Mouse (Mus musculus): ENCODE measurements around the gene Hivep2.

Gene Hivep2

DNA sequence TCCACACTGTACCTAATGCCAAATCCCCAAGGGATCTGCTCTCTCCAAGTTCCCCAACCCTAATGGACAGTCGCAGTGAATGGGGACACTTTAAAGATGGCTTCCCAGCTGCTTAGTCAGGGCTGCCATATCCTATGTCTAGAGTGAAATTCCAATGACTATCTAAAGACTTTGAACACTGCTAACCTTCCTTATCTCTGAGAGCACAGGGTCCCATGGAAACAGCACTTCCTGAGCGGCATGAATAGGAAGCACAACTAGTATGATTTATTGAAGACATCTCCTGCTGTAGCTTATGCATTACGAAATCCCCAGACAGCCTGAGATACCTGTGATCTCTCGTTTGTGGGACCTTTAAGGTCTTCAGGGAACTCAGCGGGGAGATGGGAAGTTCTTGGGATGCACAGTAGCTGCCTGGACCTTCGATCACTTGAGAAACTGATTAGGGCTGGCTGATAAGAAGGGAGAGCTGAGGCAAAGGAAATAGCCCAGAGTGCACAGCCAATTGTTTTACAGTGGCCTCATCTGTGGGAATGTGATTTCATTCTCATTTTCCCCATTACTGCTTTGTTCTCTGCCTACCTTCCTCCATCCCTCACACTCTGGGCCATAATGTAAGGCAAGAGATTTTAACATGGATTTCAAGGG lies 202.4 kb downstream of the Hivep2 start:
- no peak for DNase-seq (ENCODE audit: low spot score)

DNA sequence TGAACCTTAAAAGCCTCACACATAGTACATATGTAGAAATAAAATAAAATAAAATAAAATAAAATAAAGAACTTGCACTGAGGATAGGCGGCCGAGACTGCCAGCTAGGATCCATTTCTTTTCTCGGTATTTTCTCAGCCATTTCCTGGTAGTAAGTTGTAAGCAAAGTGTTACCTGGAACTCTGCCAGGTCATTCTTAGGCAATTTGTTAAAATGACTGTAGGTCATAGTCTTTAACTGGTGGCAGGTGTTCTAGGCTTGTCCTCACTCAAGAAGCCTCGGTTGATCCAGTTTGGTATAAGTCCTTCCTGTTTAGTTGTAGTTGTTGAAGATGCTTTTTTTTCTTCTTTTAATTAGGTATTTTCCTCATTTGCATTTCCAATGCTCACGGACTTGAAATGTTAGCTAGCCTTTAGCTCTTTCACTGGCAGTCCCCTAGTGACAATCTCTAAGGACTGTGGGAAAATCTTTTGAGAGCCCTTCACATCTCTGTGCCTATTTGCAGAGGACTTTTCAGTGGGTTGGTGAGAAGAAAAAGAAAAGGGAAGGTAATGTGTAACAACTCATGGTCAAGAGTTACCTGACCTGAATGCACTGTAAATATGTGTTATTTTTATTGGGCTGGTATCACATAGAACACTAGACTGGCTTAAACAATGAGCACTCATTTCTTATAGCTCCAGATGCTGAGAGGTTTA lies 203.1 kb downstream of the Hivep2 start:
- DNase-seq (ENCODE audit: low spot score) = no peak

DNA sequence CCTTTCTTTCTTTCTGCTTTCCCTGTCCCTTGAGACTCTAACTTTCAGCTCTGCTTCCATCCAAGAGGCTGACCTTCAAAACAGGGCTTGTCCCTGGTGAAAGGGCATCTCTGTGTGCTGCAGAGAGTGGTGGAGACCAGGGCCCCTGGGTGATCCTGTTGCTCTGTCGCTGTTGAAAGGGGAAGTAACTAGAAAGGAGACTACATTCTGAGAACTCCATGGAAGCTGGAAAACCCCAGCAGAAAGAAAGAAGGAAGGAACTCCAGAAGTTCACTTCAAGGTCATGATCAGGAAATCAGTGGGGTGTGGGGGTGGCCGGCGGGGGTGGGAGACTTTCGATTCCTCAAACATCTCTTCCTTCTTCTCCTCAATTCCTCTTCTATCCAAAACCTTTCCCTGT lies 208.2 kb downstream of the Hivep2 start:
- no peak for DNase-seq (ENCODE audit: low spot score)

DNA sequence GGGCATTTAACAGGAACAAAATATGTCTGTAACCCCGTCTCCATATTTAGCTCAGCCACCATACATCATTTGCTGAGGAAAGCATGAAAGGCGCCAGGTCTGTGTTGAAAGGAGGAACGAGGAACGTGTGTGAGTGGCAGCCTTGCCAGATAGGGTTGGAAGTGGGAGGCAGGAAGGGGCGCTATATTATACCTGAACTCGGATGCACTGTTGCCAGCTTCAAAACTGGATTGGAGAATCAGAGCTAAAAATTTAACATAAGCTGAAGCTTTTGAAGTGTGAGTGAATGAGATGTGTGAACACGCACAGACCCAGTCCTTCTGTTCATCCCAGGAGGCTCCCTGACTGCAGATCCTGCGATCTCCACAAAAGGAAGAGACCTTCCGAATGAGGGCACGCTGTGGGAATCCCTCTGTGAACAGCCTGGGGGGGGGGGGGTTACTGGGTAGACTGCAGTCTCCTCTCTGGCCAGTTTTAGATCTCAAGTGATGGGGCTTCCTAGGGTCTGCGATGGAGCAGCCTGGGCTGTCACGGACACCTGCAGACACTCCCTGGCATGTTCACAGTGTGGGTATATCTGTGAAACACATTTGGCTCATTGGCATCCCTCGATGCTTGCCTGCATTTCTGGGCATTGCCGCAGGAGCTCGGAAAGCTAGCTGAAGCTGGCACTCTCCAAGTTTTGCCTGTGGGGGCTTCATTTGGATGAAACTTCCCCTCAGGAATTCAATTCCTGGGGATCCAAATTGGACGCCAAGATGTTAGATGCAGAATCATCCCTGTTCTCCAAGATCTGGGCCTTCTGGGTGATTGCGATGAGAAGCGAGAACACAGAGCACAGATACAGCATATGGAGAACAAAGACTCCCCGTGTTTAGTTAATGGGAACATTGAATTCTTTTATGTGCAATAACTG lies 213.8 kb downstream of the Hivep2 start:
- no peak for DNase-seq (ENCODE audit: low spot score)

DNA sequence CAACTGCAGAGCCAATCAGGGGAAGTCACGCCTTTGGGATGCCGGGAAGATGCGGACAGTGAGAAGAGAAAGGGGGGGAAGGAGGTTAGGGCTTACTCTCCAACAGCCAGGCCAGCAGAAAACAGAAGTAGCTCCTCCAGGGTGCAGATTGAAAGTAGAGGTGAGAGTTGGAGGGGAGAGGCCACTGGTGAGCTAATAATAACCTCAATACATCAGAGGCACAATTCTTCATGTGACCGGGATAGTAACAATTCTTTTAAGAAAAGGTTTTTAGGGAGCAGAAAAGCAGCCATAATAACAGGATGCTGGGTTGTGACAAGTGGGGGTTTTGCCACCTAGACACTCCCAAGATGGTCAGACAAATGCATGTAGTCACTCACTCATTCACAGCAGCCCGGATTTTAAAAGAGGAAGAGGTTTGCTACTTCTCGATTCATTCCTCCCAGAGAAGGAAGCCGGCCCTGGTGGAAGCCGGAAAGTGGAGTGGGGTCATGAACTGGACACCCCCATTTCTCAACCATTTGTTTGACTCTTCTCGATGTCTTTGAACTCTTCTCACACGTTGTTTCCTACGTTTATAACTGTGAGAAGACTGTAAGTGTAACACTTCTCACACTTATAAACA lies 220.6 kb downstream of the Hivep2 start:
- no peak for DNase-seq (ENCODE audit: low spot score)

DNA sequence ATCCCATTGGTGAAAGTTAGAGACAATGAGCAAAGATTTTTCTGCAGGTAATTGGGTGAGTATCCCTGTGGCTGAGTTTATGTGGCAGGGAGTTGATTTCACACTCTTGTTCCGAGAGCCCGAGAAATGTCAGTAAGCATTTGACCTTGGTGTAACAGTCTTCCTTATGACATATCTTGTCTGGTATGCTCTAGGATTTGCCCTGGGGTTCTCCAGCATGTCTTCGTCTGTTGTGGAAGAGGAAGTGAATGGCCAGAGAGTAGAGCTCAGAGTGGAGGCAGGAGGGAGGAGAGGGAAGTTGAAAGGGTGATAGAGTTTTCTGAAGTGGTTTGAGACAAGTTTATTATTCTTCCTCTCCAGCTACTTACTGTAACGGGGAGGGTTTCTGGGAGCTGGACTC lies 223.2 kb downstream of the Hivep2 start:
- no peak for DNase-seq (ENCODE audit: low spot score)

DNA sequence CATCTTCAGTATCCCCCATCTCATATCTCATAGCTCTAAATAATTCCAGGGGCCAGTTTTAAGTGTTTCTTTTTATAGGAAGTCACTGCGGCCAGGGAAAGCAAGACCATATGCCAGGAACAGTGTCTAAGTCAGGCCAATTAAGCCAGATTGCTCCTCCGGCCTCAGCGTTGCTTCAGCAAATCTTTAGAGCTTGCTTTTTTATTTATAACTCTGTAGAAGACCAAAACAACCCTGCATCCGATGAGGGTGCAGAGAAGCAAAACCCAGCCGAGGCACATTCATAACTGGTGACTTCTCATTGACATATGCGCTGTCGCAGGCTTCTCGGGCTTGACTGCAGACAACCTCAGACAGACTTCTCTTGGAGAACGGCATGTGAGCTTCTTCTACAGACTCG lies 225.3 kb downstream of the Hivep2 start:
- DNase-seq (ENCODE audit: low spot score) = no peak

DNA sequence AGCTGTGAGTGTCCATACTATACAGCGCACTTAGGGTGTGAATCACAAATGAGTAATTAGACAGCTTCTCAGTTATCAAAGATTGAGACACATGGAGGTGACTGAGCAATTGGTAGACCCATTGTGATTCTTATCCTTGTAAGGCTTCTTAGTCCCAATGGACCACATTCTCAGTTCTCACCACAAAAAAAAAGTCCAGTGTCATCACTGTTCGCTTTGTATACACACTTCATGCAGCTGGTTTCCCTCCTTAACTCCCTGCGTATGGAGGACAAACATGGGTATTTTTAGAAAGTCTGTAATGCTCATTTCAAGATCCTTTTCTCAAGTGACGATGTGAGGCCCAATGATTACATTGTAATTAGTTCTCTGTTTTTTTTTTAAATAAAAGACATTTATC lies 226.3 kb downstream of the Hivep2 start:
- no peak for DNase-seq (ENCODE audit: low spot score)

DNA sequence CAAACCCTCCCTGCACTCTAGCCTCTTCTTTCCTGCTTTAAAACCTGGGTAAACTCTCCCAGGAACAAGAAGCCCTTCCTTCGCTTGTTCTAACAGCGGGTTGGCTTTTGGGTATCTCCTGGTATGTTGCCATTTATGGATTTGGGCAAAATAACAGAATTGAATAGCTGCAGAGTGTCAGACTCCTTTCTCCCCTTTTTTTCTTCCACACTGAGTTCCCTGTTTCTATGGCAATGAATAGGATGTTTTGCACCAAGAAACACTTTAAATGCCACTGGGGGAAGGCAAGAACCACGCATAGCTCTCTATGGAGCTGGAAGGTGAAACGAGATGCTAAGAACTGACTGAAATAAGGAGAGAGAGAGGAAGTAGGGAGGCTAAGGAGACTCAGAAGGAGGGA lies 227.8 kb downstream of the Hivep2 start:
- DNase-seq (ENCODE audit: low spot score) = no peak

DNA sequence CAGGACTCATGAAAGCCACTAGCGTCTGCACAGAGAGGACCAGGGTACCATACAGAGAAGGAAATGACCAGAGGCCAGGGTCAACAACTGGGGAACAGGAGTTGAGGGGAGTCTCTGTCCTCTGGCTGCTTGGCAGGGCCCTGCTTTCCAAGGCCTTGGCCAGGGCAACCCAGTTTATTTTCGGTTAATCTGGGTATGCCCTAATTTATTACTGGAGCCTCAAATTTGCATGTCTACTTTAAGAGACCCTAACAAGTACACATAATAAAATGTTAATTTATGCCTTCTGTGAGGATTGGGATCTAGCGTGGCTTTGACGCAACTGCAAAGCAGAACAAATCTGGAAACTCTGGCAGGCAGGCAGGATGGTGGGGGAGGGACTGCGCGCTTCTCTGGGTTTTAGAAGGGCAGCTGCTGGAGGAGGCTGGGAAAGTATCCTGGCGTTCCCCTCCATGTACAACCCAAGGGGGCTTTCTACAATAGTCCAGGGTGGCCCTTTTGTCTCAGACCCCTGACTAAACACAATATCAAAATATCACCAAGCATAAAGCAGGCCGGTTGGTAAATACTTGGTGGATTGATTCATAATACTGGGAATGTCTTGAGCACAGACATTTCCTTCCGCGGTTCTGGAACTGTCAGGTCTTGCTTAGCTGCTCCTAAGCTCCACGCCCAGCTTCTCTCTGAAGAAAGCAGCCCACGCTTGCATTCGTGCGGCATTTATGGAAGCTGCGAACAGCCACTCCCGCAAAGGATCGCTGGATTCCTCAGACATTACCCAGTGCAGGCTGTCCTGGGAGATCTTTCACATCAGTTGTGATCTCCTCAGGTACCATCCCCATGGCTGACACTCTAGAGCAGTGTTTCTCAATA lies 230.1 kb downstream of the Hivep2 start:
- peak; percentile 15 for DNase-seq (ENCODE audit: low spot score)

DNA sequence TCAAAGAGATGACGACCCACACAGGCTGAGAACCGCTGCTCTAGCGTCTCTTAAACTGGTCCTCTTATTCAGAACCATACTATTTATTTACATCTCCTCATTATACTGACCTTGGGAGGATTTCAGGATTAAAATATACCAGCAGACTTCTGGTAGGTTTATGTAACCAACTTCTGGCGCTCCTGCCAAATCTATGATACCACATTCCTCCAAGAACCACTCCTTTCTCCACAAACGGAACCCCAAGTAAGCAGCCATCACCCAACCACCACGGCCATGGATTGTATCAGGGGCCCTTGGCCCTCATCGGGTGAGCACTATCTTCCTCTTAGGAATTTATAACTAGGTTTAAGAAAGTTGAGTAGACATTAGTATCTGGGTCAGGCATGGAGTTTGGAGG lies 230.9 kb downstream of the Hivep2 start:
- DNase-seq (ENCODE audit: low spot score) = no peak

DNA sequence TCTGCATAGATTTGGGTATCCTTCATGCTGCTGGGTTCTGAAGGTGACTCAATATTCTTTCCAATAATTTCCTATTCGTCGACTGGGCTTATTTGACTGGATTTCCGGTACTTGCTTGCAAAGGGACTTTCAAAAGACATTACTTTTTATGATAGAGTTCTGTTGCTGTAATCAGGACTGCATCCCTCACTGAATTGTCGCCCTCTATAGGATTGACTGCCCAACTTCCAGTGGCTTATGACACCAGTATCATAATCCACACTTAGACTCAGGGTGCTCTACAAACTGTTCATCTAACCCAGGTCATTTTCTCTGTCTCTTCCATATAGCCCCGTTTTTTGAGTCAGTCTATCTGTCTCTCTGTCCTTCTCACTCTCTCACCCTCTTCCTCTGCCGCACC lies 231.4 kb downstream of the Hivep2 start:
- DNase-seq (ENCODE audit: low spot score) = no peak

DNA sequence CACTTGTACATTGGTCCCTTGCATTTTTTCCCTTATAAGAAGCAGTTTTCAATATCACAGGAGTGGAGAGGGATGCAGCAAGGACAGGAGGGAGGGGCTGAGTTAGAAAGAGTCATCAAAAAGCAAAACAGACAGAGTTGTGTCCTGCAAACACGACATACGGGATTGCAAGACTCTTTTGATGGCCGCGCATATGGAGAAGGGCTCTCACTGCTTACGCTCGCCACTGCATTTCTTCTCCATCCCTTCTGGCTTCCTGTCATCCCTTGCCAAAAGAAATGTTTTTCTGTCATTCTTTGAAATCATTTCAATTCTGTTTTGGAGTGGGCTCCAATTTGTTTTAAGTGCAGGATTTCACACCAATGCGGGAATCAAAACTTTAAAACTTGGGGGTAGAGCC lies 233.5 kb downstream of the Hivep2 start:
- DNase-seq (ENCODE audit: low spot score) = no peak

DNA sequence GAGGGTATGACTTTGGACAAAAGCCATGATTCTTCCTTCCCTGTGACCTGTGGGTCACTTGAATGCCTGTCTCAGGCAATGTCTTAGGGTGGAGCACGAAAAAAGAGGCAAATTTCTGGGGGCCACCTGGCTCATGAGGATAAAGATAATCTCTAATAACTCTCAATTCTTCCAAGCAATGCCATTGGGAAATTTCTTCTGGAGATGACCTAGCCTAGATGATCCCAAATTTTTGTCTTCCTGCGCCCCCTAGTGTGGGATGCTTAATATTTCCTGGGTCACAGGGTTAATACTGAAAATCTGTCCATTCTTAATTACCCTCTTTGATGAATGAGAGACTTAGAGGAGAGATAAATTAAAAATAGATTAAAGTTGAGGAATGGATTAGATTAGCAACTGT lies 234.4 kb downstream of the Hivep2 start:
- peak; percentile 46 for DNase-seq (ENCODE audit: low spot score)

Measured in ovary, postnatal 14 days (tissue).